Mouse (Mus musculus) limb, embryonic 14.5 days (tissue): ENCODE measurements around the gene Cenpq. TPM values are rescaled to one million over a fixed set of nuclear protein-coding genes. Genes with fewer than 3 reads are reported as not detected.
A peak's percentile ranks its signal among the peaks of the same experiment; 100 is the strongest.

Source experiments
- ATAC-seq: fragments of 200-750 bp; cut with Nextera tagmentation; 2 replicates; pipeline ENCODE4 v1.8.0; 2017; ENCODE audit warnings: low read depth, moderate number of reproducible peaks, moderate TSS enrichment; ENCODE audit not compliant: low FRiP score
- DNase-seq: peaks from one replicate; pipeline ENCODE4 v3.0.0-alpha.2; 2015; ENCODE audit warnings: low spot score
- H3K27ac ChIP-seq: fragments of 300-500 bp; sonication (generic); replicated peaks from 2 replicates; pipeline ENCODE4 v1.5.1; 2014; ENCODE audit warnings: low read depth, mild to moderate bottlenecking, low read length, moderate library complexity, mixed read lengths
- H3K27me3 ChIP-seq: fragments of 300-500 bp; sonication (generic); 2 replicates; pipeline ENCODE4 v1.6.1; 2014; ENCODE audit warnings: low read length, mixed read lengths; ENCODE audit not compliant: control insufficient read depth, insufficient read depth
- H3K36me3 ChIP-seq: fragments of 300-500 bp; sonication (generic); 2 replicates; pipeline ENCODE4 v1.6.1; 2014; ENCODE audit warnings: mild to moderate bottlenecking, low read length, moderate library complexity, mixed read lengths; ENCODE audit not compliant: control insufficient read depth, insufficient read depth
- H3K4me1 ChIP-seq: fragments of 300-500 bp; sonication (generic); 2 replicates; pipeline ENCODE4 v1.6.1; 2014; ENCODE audit warnings: antibody characterized with exemption, low read length, mixed read lengths; ENCODE audit not compliant: control insufficient read depth, insufficient read depth
- H3K4me2 ChIP-seq: fragments of 300-500 bp; sonication (generic); replicated peaks from 2 replicates; pipeline ENCODE4 v1.6.1; 2014; ENCODE audit warnings: low read depth, mild to moderate bottlenecking, low read length, moderate library complexity; ENCODE audit not compliant: severe bottlenecking
- H3K4me3 ChIP-seq: fragments of 300-500 bp; sonication (generic); replicated peaks from 2 replicates; pipeline ENCODE4 v1.5.1; 2014; ENCODE audit warnings: low read length
- H3K9ac ChIP-seq: fragments of 300-500 bp; sonication (generic); 2 replicates; pipeline ENCODE4 v1.6.1; 2014; ENCODE audit warnings: mild to moderate bottlenecking, low read depth, low read length, moderate library complexity; ENCODE audit not compliant: severe bottlenecking
- H3K9me3 ChIP-seq: fragments of 300-500 bp; sonication (generic); 2 replicates; pipeline ENCODE4 v1.6.1; 2016; ENCODE audit warnings: low read length; ENCODE audit not compliant: control insufficient read depth
- POLR2A ChIP-seq: fragments of 200-500 bp; IDR thresholded peaks from 2 replicates; pipeline ENCODE4 v1.8.0; 2012; ENCODE audit warnings: inconsistent platforms, mild to moderate bottlenecking, moderate library complexity, borderline replicate concordance; ENCODE audit not compliant: insufficient read depth, insufficient read length; ENCODE audit errors: extremely low read depth
- WGBS: fragments of 180-500 bp; shearing (Covaris S2); extraction: QIAGEN DNeasy Blood & Tissue Kit; methylation state at CpG from one replicate; pipeline ENCODE4 v1.1.7; 2014; 5-methylcytosine and 5-hydroxymethylcytosine counted together
- polyA plus RNA-seq, 2 experiments: library from polyadenylated mRNA; depleted of rRNA in 1 of 2; stranded (reverse) in 1 of 2; unstranded in 1 of 2; fragments of >200 nt; fragmentation: Nextera tagmentation in 1 of 2; extraction: Ambion mirVana in 1 of 2; gene quantifications; 2 replicates each; pipeline versions ENCODE4 v1.2.1 to v1.2.3; 2012 to 2014

Gene Cenpq
- polyA plus RNA-seq, 2 experiments: 17.3 to 23.2 TPM

DNA sequence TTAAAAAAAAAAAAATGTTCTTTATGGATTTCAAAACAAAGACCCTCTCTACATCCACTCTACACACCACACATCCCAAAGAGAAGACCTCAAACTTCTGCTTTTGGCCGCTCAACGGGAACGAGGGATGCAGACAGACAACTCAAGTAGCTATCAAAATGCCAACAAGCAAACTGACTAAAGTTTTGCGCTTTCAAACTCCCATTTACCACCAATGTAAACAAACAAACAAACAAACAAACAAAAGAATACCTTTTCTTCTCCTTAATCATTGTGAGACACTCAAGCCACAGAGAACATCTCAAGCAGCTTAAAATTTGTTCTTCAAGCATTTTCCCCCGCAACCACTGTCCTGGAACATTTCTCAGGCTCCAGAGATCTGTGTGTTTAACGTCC is 55.3 kb downstream of the Cenpq start:
- H3K27me3 ChIP-seq: no peaks in the 10 kb centered on the region
- DNase-seq (no peak), ATAC-seq (no peak)
- no peaks in the 10 kb centered on the region for H3K36me3 ChIP-seq
- no peak overlapping the region for H3K27ac ChIP-seq
- H3K9ac ChIP-seq: peak overlapping the region; percentile 68
- H3K4me3 ChIP-seq: peak overlapping the region; percentile 58
- peak overlapping the region; percentile 88 for H3K4me2 ChIP-seq
- H3K4me1 ChIP-seq: peaks cover 7% of the 10 kb centered on the region; the same call in 1 of the 2 replicates
- no peak for TF ChIP-seq POLR2A
- WGBS: 9% methylated on average over 6 of the region's 6 CpGs
- no peaks in the 10 kb centered on the region for H3K9me3 ChIP-seq

DNA sequence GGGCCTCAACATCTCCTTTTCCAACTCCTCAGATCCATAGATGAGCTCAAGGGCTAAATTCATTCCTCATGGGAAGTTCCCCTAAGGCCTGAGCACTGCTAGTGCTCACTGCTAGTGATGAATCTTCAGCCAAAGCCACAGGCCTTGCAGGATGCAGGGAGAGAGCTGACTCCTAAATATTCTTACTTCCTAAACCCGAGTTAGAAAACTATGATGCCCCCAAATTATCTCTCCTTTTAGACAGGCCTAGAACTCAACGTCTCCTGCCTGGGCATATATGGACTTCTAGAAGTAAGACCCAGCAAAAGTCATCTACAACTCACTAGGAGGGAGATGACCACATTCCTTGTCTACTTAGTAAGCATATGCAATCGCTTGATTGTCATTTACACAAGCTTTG is 57.1 kb downstream of the Cenpq start:
- DNase-seq (no peak), ATAC-seq (no peak)
- no peaks in the 10 kb centered on the region for H3K36me3 ChIP-seq
- WGBS: 35% methylated on average over 3 of the region's 3 CpGs
- H3K9me3 ChIP-seq: no peaks in the 10 kb centered on the region
- H3K27ac ChIP-seq: no peak overlapping the region
- no peaks in the 10 kb centered on the region for H3K27me3 ChIP-seq
- H3K4me2 ChIP-seq: 0 out of 2 replicates have a peak overlapping the region, but pooled peaks have one; percentile 10
- peaks cover 7% of the 10 kb centered on the region; the same call in 1 of the 2 replicates for H3K4me1 ChIP-seq
- H3K4me3 ChIP-seq: no peak overlapping the region
- no peak for TF ChIP-seq POLR2A
- H3K9ac ChIP-seq: no peak overlapping the region

GRCm38 (mm10) chr17:40875568-40875967 is 59.3 kb downstream of the Cenpq start:
- no peak for ATAC-seq
- DNase-seq: no peak
- Histone ChIP-seq H3K27me3 (no peaks in the 10 kb centered on the region), H3K4me3 (no peak overlapping the region), H3K27ac (no peak overlapping the region), H3K36me3 (no peaks in the 10 kb centered on the region), H3K4me1 (peaks cover 7% of the 10 kb centered on the region; the same call in 1 of the 2 replicates), H3K9me3 (no peaks in the 10 kb centered on the region), H3K9ac (no peak overlapping the region), H3K4me2 (no peak overlapping the region)
- TF ChIP-seq POLR2A: no peak
- 82% methylated on average over 1 of the region's 1 CpGs for WGBS

GRCm38 (mm10) chr17:40874701-40875100 is 60.1 kb downstream of the Cenpq start:
- Histone ChIP-seq H3K4me2 (no peak overlapping the region), H3K36me3 (no peaks in the 10 kb centered on the region), H3K27me3 (no peaks in the 10 kb centered on the region), H3K27ac (no peak overlapping the region), H3K9me3 (no peaks in the 10 kb centered on the region), H3K9ac (no peak overlapping the region), H3K4me1 (peaks cover 7% of the 10 kb centered on the region; the same call in 1 of the 2 replicates), H3K4me3 (no peak overlapping the region)
- TF ChIP-seq POLR2A: no peak
- WGBS: 74% methylated on average over 3 of the region's 3 CpGs
- ATAC-seq (no peak), DNase-seq (no peak)

DNA sequence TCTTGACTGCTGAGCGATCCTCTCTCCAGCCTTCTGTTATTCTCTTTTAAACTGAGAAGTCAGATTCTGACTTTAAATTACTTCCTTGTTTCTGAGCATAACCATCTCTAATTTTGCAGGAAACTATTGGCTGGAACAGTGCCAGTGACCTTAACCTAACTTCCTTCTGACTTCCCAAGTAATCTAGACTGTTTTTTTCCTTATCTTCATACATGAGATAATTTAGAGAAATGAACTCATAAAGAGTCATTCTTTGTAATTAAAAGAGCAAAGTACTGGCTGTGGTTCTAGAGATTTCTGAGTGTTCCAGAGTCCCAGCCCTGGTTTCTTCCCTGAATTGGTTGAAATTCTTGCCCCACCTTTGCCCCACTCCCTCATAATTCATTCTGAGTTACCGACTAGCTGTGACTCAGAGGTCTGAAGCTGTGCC is 61.2 kb downstream of the Cenpq start:
- TF ChIP-seq POLR2A: no peak

More for the DNA sequence above, 61.2 kb downstream of the Cenpq start:
- DNase-seq (no peak), ATAC-seq (no peak)
- Histone ChIP-seq H3K27me3 (no peaks in the 10 kb centered on the region), H3K36me3 (no peaks in the 10 kb centered on the region), H3K27ac (no peak overlapping the region), H3K9me3 (no peaks in the 10 kb centered on the region), H3K4me3 (no peak overlapping the region), H3K4me1 (peaks cover 3% of the 10 kb centered on the region; the same call in 1 of the 2 replicates), H3K9ac (no peak overlapping the region), H3K4me2 (no peak overlapping the region)
- 34% methylated on average over 2 of the region's 2 CpGs for WGBS

Other genes with a start within 250 kb of the Cenpq start
- not detected in 2 replicates for gene Esp1, start 207.9 kb downstream of the Cenpq start, polyA plus RNA-seq (2012; rRNA removed)
- not detected in 2 replicates for gene Esp1, start 207.9 kb downstream of the Cenpq start, polyA plus RNA-seq (2014; fragmentation: Nextera tagmentation; extraction: Ambion mirVana)
- gene Crisp2, start 128.0 kb downstream of the Cenpq start, polyA plus RNA-seq (2012; rRNA removed): 0.04 TPM in 1 of 2 replicates, not detected in the other
- gene Crisp2, start 128.0 kb downstream of the Cenpq start, polyA plus RNA-seq (2014; fragmentation: Nextera tagmentation; extraction: Ambion mirVana): not detected in 2 replicates
- 0.28 and 0.31 TPM in 2 replicates for gene Rhag, start 123.9 kb downstream of the Cenpq start, polyA plus RNA-seq (2012; rRNA removed)
- gene Rhag, start 123.9 kb downstream of the Cenpq start, polyA plus RNA-seq (2014; fragmentation: Nextera tagmentation; extraction: Ambion mirVana): 0.46 and 0.48 TPM in 2 replicates
- 2.7 and 3.0 TPM in 2 replicates for gene 9130008F23Rik, start 54.5 kb downstream of the Cenpq start, polyA plus RNA-seq (2012; rRNA removed)
- 1.8 and 1.9 TPM in 2 replicates for gene 9130008F23Rik, start 54.5 kb downstream of the Cenpq start, polyA plus RNA-seq (2014; fragmentation: Nextera tagmentation; extraction: Ambion mirVana)
- gene Glyatl3, start 20.7 kb downstream of the Cenpq start, polyA plus RNA-seq (2012; rRNA removed): 0.20 TPM in 2 replicates
- gene Glyatl3, start 20.7 kb downstream of the Cenpq start, polyA plus RNA-seq (2014; fragmentation: Nextera tagmentation; extraction: Ambion mirVana): 0.21 TPM in 1 of 2 replicates, not detected in the other
- gene Mut, start 362 bp downstream of the Cenpq start, polyA plus RNA-seq (2012; rRNA removed): 17.0 and 18.2 TPM in 2 replicates
- 31.6 and 38.5 TPM in 2 replicates for gene Mut, start 362 bp downstream of the Cenpq start, polyA plus RNA-seq (2014; fragmentation: Nextera tagmentation; extraction: Ambion mirVana)